Mouse (Mus musculus): ENCODE results near the gene Gipc1. TPM values are rescaled to one million over a fixed set of nuclear protein-coding genes. Genes with fewer than 3 reads are reported as not detected.

Gene Gipc1
- polyA plus RNA-seq, 1 experiment from 2014 or later: 184 TPM

GRCm38 (mm10) chr8:83656043-83656442, 3.6 kb downstream of the Gipc1 start:
- Histone ChIP-seq H3K9ac (ENCODE audit: low read length) (no peak overlapping the region), H3K9me3 (ENCODE audit: control insufficient read depth, low read length) (no peaks in the 10 kb centered on the region), H3K4me1 (ENCODE audit: control insufficient read depth, insufficient read depth, low read length) (peaks cover 25% of the 10 kb centered on the region), H3K4me3 (ENCODE audit: low read depth, low read length) (no peak overlapping the region), H3K27me3 (ENCODE audit: control insufficient read depth, insufficient read depth, low read length) (no peaks in the 10 kb centered on the region), H3K36me3 (ENCODE audit: control insufficient read depth, insufficient read depth, low read length) (no peaks in the 10 kb centered on the region; the same call in 1 of the 2 replicates), H3K27ac (ENCODE audit: low read depth, low read length) (no peak overlapping the region), H3K4me2 (no peak overlapping the region)
- WGBS: 92% methylated on average over 9 of the region's 9 CpGs
- ATAC-seq (ENCODE audit: low FRiP score): no peak
- DNase-seq (ENCODE audit: low spot score, missing footprints): no peak

- Histone ChIP-seq H3K4me1 (ENCODE audit: control insufficient read depth, insufficient read depth, low read length) (peaks cover 30% of the 10 kb centered on the region), H3K4me2 (no peak overlapping the region), H3K4me3 (ENCODE audit: low read depth, low read length) (no peak overlapping the region), H3K27ac (ENCODE audit: low read depth, low read length) (no peak overlapping the region), H3K9ac (ENCODE audit: low read length) (no peak overlapping the region), H3K9me3 (ENCODE audit: control insufficient read depth, low read length) (no peaks in the 10 kb centered on the region), H3K27me3 (ENCODE audit: control insufficient read depth, insufficient read depth, low read length) (no peaks in the 10 kb centered on the region), H3K36me3 (ENCODE audit: control insufficient read depth, insufficient read depth, low read length) (no peaks in the 10 kb centered on the region; the same call in 1 of the 2 replicates)
- DNase-seq (ENCODE audit: low spot score, missing footprints): no peak
- 79% methylated on average over 13 of the region's 13 CpGs for WGBS
- no peak for ATAC-seq (ENCODE audit: low FRiP score)
These were observed 4.2 kb downstream of the Gipc1 start for GRCm38 (mm10) chr8:83656484-83657246.

GRCm38 (mm10) chr8:83660545-83660944, 8.1 kb downstream of the Gipc1 start:
- ATAC-seq (ENCODE audit: low FRiP score): no peak
- H3K4me2 ChIP-seq: no peak overlapping the region
- 6% methylated on average over 8 of the region's 8 CpGs for WGBS
- H3K4me1 ChIP-seq (ENCODE audit: control insufficient read depth, insufficient read depth, low read length): peaks cover 17% of the 10 kb centered on the region
- H3K4me3 ChIP-seq (ENCODE audit: low read depth, low read length): no peak overlapping the region
- H3K36me3 ChIP-seq (ENCODE audit: control insufficient read depth, insufficient read depth, low read length): no peaks in the 10 kb centered on the region; the same call in 1 of the 2 replicates
- H3K9me3 ChIP-seq (ENCODE audit: control insufficient read depth, low read length): no peaks in the 10 kb centered on the region
- H3K27ac ChIP-seq (ENCODE audit: low read depth, low read length): no peak overlapping the region
- DNase-seq (ENCODE audit: low spot score, missing footprints): no peak
- no peaks in the 10 kb centered on the region for H3K27me3 ChIP-seq (ENCODE audit: control insufficient read depth, insufficient read depth, low read length)
- H3K9ac ChIP-seq (ENCODE audit: low read length): no peak overlapping the region; the same call in 1 of the 2 replicates

GRCm38 (mm10) chr8:83660995-83661680, 8.7 kb downstream of the Gipc1 start:
- ATAC-seq (ENCODE audit: low FRiP score) (0 out of 2 replicates have a peak, but pooled peaks have one; percentile 6), DNase-seq (ENCODE audit: low spot score, missing footprints) (no peak)
- H3K4me2 ChIP-seq: peak overlapping the region; percentile 8; the same call in 1 of the 2 replicates
- no peaks in the 10 kb centered on the region for H3K27me3 ChIP-seq (ENCODE audit: control insufficient read depth, insufficient read depth, low read length)
- no peak overlapping the region for H3K4me3 ChIP-seq (ENCODE audit: low read depth, low read length)
- H3K9ac ChIP-seq (ENCODE audit: low read length): no peak overlapping the region; the same call in 1 of the 2 replicates
- H3K36me3 ChIP-seq (ENCODE audit: control insufficient read depth, insufficient read depth, low read length): no peaks in the 10 kb centered on the region; the same call in 1 of the 2 replicates
- H3K9me3 ChIP-seq (ENCODE audit: control insufficient read depth, low read length): no peaks in the 10 kb centered on the region
- H3K27ac ChIP-seq (ENCODE audit: low read depth, low read length): no peak overlapping the region
- peaks cover 17% of the 10 kb centered on the region for H3K4me1 ChIP-seq (ENCODE audit: control insufficient read depth, insufficient read depth, low read length)
- 18% methylated on average over 22 of the region's 22 CpGs for WGBS

- no peak overlapping the region for H3K4me3 ChIP-seq (ENCODE audit: low read depth, low read length)
- peak; percentile 99 for DNase-seq (ENCODE audit: low spot score, missing footprints)
- no peaks in the 10 kb centered on the region; the same call in 1 of the 2 replicates for H3K36me3 ChIP-seq (ENCODE audit: control insufficient read depth, insufficient read depth, low read length)
- H3K27me3 ChIP-seq (ENCODE audit: control insufficient read depth, insufficient read depth, low read length): peaks cover under 1% of the 10 kb centered on the region
- ATAC-seq (ENCODE audit: low FRiP score): peak; percentile 58
- WGBS: 9% methylated on average over 4 of the region's 4 CpGs
- H3K4me2 ChIP-seq: no peak overlapping the region
- H3K27ac ChIP-seq (ENCODE audit: low read depth, low read length): no peak overlapping the region
- H3K9ac ChIP-seq (ENCODE audit: low read length): no peak overlapping the region
- H3K4me1 ChIP-seq (ENCODE audit: control insufficient read depth, insufficient read depth, low read length): peaks cover 17% of the 10 kb centered on the region
- no peaks in the 10 kb centered on the region for H3K9me3 ChIP-seq (ENCODE audit: control insufficient read depth, low read length)
These were observed 9.9 kb downstream of the Gipc1 start for GRCm38 (mm10) chr8:83662421-83662826.

- no peaks in the 10 kb centered on the region for H3K9me3 ChIP-seq (ENCODE audit: control insufficient read depth, low read length)
- WGBS: 85% methylated on average over 13 of the region's 13 CpGs
- ATAC-seq (ENCODE audit: low FRiP score) (no peak), DNase-seq (ENCODE audit: low spot score, missing footprints) (no peak)
- no peak overlapping the region for H3K9ac ChIP-seq (ENCODE audit: low read length)
- H3K4me2 ChIP-seq: no peak overlapping the region
- H3K27ac ChIP-seq (ENCODE audit: low read depth, low read length): no peak overlapping the region
- H3K27me3 ChIP-seq (ENCODE audit: control insufficient read depth, insufficient read depth, low read length): peaks cover 10% of the 10 kb centered on the region
- peaks cover 24% of the 10 kb centered on the region for H3K4me1 ChIP-seq (ENCODE audit: control insufficient read depth, insufficient read depth, low read length)
- H3K4me3 ChIP-seq (ENCODE audit: low read depth, low read length): no peak overlapping the region
- H3K36me3 ChIP-seq (ENCODE audit: control insufficient read depth, insufficient read depth, low read length): no peaks in the 10 kb centered on the region; the same call in 1 of the 2 replicates
These were observed 11.6 kb downstream of the Gipc1 start for GRCm38 (mm10) chr8:83664096-83664495.

- no peak overlapping the region for H3K9ac ChIP-seq (ENCODE audit: low read length)
- ATAC-seq (ENCODE audit: low FRiP score) (no peak), DNase-seq (ENCODE audit: low spot score, missing footprints) (no peak)
- peaks cover 21% of the 10 kb centered on the region for H3K4me1 ChIP-seq (ENCODE audit: control insufficient read depth, insufficient read depth, low read length)
- no peak overlapping the region for H3K27ac ChIP-seq (ENCODE audit: low read depth, low read length)
- H3K4me3 ChIP-seq (ENCODE audit: low read depth, low read length): no peak overlapping the region
- H3K36me3 ChIP-seq (ENCODE audit: control insufficient read depth, insufficient read depth, low read length): no peaks in the 10 kb centered on the region; the same call in 1 of the 2 replicates
- peaks cover 10% of the 10 kb centered on the region for H3K27me3 ChIP-seq (ENCODE audit: control insufficient read depth, insufficient read depth, low read length)
- H3K4me2 ChIP-seq: no peak overlapping the region
- WGBS: 38% methylated on average over 2 of the region's 2 CpGs
- H3K9me3 ChIP-seq (ENCODE audit: control insufficient read depth, low read length): no peaks in the 10 kb centered on the region
These were observed 12.6 kb downstream of the Gipc1 start for GRCm38 (mm10) chr8:83664931-83665625.

- Histone ChIP-seq H3K4me3 (ENCODE audit: low read depth, low read length) (no peak within 1 kb of the TSS), H3K9me3 (ENCODE audit: control insufficient read depth, low read length) (no peaks in the 10 kb centered on the region), H3K36me3 (ENCODE audit: control insufficient read depth, insufficient read depth, low read length) (peaks cover 5% of the 10 kb centered on the region), H3K4me1 (ENCODE audit: control insufficient read depth, insufficient read depth, low read length) (peaks cover 11% of the 10 kb centered on the region), H3K9ac (ENCODE audit: low read length) (no peak within 1 kb of the TSS), H3K4me2 (no peak within 1 kb of the TSS), H3K27ac (ENCODE audit: low read depth, low read length) (no peak within 1 kb of the TSS), H3K27me3 (ENCODE audit: control insufficient read depth, insufficient read depth, low read length) (peaks cover 10% of the 10 kb centered on the region)
- ATAC-seq (ENCODE audit: low FRiP score) (no peak), DNase-seq (ENCODE audit: low spot score, missing footprints) (no peak)
- WGBS: 52% methylated on average over 14 of the region's 14 CpGs
These were observed 13.7 kb downstream of the Gipc1 start, which contains the start of gene Ptger1 for GRCm38 (mm10) chr8:83665969-83666865. Gene Ptger1 (plus strand): TSS chr8:83666678.

All from midbrain, embryonic 11.5 days (tissue).